Mouse (Mus musculus): ENCODE measurements around the gene Ruvbl2. TPM values are rescaled to one million over a fixed set of nuclear protein-coding genes. Genes with fewer than 3 reads are reported as not detected.
A peak's percentile ranks its signal among the peaks of the same experiment; 100 is the strongest.

The Ruvbl2 gene
- total RNA-seq, 1 experiment, result 228 TPM

DNA sequence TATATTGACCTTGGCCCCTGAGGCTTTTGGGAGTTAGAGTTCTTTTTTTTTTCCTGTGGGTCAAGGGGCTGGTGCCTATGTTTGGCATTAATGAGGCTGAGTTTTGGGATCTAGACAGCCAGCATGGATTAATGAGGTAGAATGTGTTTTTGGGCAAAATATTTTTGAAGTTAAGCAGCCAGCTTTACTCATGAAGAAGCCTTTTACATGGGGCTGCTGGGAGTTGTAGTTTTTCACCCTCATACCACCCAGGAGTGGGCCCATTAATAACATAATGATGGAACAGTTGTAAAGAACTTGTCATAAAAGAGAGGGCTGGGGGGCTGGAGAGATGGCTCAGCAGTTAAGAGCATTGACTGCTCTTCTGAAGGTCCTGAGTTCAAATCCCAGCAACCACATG lies 8.7 kb upstream of the Ruvbl2 start:
- TF ChIP-seq HCFC1 (IDR thresholded peaks at IDR 0.05; ENCODE audit: borderline replicate concordance, insufficient read depth, low read length) (peak; percentile 78), MAFK (IDR thresholded peaks at IDR 0.05; ENCODE audit: insufficient read depth, low read depth, low read length) (no peak), CHD2 (IDR thresholded peaks at IDR 0.05; ENCODE audit: low read depth, low read length) (no peak), ZC3H11A (IDR thresholded peaks at IDR 0.05; ENCODE audit: borderline replicate concordance, low read depth, low read length) (no peak), ZNF384 (IDR thresholded peaks at IDR 0.05; ENCODE audit: low read depth, low read length) (no peak)
- no peak for DNase-seq (ENCODE audit: low read depth, low spot score)
- in situ Hi-C loops (cut with MboI; ENCODE audit: low sequenced_read_pairs in 2 of 2, unreplicated experiment in 2 of 2), result no loop called here
- H3K9me3 ChIP-seq (ENCODE audit: control insufficient read depth, insufficient read depth, low read depth, low read length), result no peaks in the 10 kb centered on the region
- peaks cover 6% of the 10 kb centered on the region; the same call in 1 of the 2 replicates for H3K36me3 ChIP-seq (ENCODE audit: control insufficient read depth, insufficient read depth, low read length, poor library complexity, severe bottlenecking)
- no peak overlapping the region for H3K4me3 ChIP-seq (ENCODE audit: insufficient read depth in 1 of 2, low read depth in 1 of 2, low read length in 2 of 2, poor library complexity in 1 of 2, severe bottlenecking in 1 of 2)
- H3K27ac ChIP-seq (ENCODE audit: insufficient read depth, low read depth, low read length, poor library complexity, severe bottlenecking), result no peak overlapping the region
- no peak overlapping the region for H3K9ac ChIP-seq (ENCODE audit: insufficient read depth, low read depth, low read length, poor library complexity, severe bottlenecking)
- H3K4me1 ChIP-seq (ENCODE audit: control insufficient read depth in 2 of 2, insufficient read depth in 2 of 2, low read length in 2 of 2, poor library complexity in 1 of 2), result peaks cover 1 to 18% of the 10 kb centered on the region in 2 experiments; a peak in 2 of 4 replicates

DNA sequence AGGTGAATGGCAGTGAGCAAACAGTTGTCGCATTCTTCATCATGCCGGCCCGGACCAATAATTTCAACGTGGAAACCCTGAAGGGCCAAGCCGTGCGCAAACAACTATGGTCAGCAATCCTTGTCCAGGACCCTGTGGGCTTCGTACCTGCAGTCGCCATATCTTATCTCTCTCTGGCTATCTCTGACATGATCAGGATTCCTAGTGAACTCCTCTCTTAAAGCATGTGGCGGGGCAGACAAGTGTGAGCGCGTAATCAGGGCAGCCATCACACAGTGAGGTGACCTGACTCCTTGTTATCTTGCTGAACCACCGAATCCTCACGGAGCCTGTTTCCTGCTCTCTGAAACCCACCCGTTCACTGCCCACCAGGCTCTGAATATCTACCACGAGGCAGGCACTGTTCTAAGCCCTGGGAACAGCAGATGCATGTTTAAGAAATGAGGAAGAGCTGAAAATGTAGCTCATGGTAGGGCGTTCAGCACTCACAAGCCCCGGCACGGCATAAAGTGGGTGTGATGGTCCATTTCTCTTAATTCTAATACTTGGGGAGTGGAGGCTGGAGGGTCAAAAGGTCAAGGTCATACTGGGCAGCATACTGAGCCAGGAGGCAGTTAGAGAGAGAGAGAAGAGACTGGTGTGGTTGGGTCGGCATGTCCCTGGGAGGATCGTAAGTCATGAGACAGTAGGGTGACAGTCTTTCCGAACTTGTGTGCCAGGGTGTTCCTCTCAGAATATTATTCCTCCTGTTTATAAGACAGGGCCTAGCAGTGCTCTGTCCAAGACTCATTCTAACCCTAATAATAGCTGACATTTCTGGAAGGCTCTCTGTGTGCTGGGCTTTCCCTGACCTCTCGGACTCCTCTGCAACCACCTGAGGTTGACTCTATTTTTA lies 5.9 kb upstream of the Ruvbl2 start:
- H3K4me1 ChIP-seq (ENCODE audit: control insufficient read depth in 2 of 2, insufficient read depth in 2 of 2, low read length in 2 of 2, poor library complexity in 1 of 2), result peaks cover 5 to 15% of the 10 kb centered on the region in 2 experiments; a peak in 3 of 4 replicates
- in situ Hi-C loops (cut with MboI; ENCODE audit: low sequenced_read_pairs in 2 of 2, unreplicated experiment in 2 of 2), result no loop called here
- DNase-seq (ENCODE audit: low read depth, low spot score), result no peak

DNA sequence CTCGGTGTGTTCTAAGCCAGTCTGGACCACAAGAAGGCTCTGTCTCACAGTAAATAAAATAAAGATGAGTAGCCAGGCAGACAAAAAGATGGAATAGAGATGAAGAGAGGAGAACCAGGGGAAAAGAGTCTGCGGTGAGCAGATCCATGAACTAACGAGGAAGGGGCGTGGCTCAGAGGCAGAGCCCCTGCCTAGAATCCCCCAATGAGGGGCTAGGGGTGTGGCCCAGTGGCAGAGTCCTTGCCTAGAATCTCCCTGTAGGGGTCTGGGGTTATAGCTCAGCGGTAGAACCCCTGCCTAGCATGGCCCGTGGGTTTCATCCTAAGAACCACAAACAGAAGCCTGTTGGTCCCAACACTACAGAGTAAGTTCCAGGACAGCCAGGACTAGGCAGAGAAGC lies 850 bp downstream of the Ruvbl2 start:
- no peak overlapping the region for H3K4me3 ChIP-seq (ENCODE audit: insufficient read depth in 1 of 2, low read depth in 1 of 2, low read length in 2 of 2, poor library complexity in 1 of 2, severe bottlenecking in 1 of 2)
- H3K27ac ChIP-seq (ENCODE audit: insufficient read depth, low read depth, low read length, poor library complexity, severe bottlenecking), result no peak overlapping the region
- H3K36me3 ChIP-seq (ENCODE audit: control insufficient read depth, insufficient read depth, low read length, poor library complexity, severe bottlenecking), result peaks cover 7% of the 10 kb centered on the region; the same call in 1 of the 2 replicates
- in situ Hi-C loops (cut with MboI; ENCODE audit: low sequenced_read_pairs in 2 of 2, unreplicated experiment in 2 of 2), result no loop called here
- DNase-seq (ENCODE audit: low read depth, low spot score), result no peak
- TF ChIP-seq HCFC1 (IDR thresholded peaks at IDR 0.05; ENCODE audit: borderline replicate concordance, insufficient read depth, low read length) (no peak), MAFK (IDR thresholded peaks at IDR 0.05; ENCODE audit: insufficient read depth, low read depth, low read length) (no peak), ZNF384 (IDR thresholded peaks at IDR 0.05; ENCODE audit: low read depth, low read length) (no peak), CHD2 (IDR thresholded peaks at IDR 0.05; ENCODE audit: low read depth, low read length) (no peak), ZC3H11A (IDR thresholded peaks at IDR 0.05; ENCODE audit: borderline replicate concordance, low read depth, low read length) (no peak)
- no peaks in the 10 kb centered on the region for H3K9me3 ChIP-seq (ENCODE audit: control insufficient read depth, insufficient read depth, low read depth, low read length)
- H3K4me1 ChIP-seq (ENCODE audit: control insufficient read depth in 2 of 2, insufficient read depth in 2 of 2, low read length in 2 of 2, poor library complexity in 1 of 2), result peaks cover 7 to 13% of the 10 kb centered on the region in 2 experiments
- H3K9ac ChIP-seq (ENCODE audit: insufficient read depth, low read depth, low read length, poor library complexity, severe bottlenecking), result no peak overlapping the region

More for the DNA sequence above, 5.9 kb upstream of the Ruvbl2 start:
- Histone ChIP-seq H3K9me3 (ENCODE audit: control insufficient read depth, insufficient read depth, low read depth, low read length) (no peaks in the 10 kb centered on the region), H3K9ac (ENCODE audit: insufficient read depth, low read depth, low read length, poor library complexity, severe bottlenecking) (peak overlapping the region; percentile 4; the same call in 1 of the 2 replicates), H3K36me3 (ENCODE audit: control insufficient read depth, insufficient read depth, low read length, poor library complexity, severe bottlenecking) (peaks cover 6% of the 10 kb centered on the region; the same call in 1 of the 2 replicates), H3K4me3 (ENCODE audit: insufficient read depth in 1 of 2, low read depth in 1 of 2, low read length in 2 of 2, poor library complexity in 1 of 2, severe bottlenecking in 1 of 2) (no peak overlapping the region), H3K27ac (ENCODE audit: insufficient read depth, low read depth, low read length, poor library complexity, severe bottlenecking) (no peak overlapping the region)
- TF ChIP-seq HCFC1 (IDR thresholded peaks at IDR 0.05; ENCODE audit: borderline replicate concordance, insufficient read depth, low read length), result no peak
- TF ChIP-seq ZC3H11A (IDR thresholded peaks at IDR 0.05; ENCODE audit: borderline replicate concordance, low read depth, low read length), result no peak
- no peak for TF ChIP-seq CHD2 (IDR thresholded peaks at IDR 0.05; ENCODE audit: low read depth, low read length)
- TF ChIP-seq MAFK (IDR thresholded peaks at IDR 0.05; ENCODE audit: insufficient read depth, low read depth, low read length), result no peak
- no peak for TF ChIP-seq ZNF384 (IDR thresholded peaks at IDR 0.05; ENCODE audit: low read depth, low read length)

DNA sequence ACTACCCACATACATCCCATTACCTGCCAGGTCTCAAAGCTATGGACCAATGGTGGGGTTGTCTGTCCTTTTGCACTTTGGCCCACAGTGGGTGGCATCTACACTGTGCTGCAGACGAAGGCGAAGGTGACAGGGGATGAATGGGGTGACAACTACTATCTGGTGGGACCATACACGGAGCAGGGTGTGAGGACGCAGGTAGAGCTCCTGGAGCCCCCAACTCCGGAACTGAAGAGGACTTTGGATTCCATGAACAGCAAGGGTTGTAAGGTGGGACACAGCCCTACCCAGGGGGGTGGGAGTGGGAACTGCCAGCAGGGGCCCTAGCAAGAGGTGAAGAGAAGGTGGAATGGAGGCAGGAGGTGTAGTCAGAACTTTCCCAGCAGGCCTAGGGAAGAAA lies 1.5 kb downstream of the Ruvbl2 start:
- in situ Hi-C loops (cut with MboI; ENCODE audit: low sequenced_read_pairs in 2 of 2, unreplicated experiment in 2 of 2), result no loop called here
- Histone ChIP-seq H3K27ac (ENCODE audit: insufficient read depth, low read depth, low read length, poor library complexity, severe bottlenecking) (no peak overlapping the region), H3K9me3 (ENCODE audit: control insufficient read depth, insufficient read depth, low read depth, low read length) (no peaks in the 10 kb centered on the region), H3K4me1 (ENCODE audit: control insufficient read depth in 2 of 2, insufficient read depth in 2 of 2, low read length in 2 of 2, poor library complexity in 1 of 2) (peaks cover 7 to 13% of the 10 kb centered on the region in 2 experiments), H3K36me3 (ENCODE audit: control insufficient read depth, insufficient read depth, low read length, poor library complexity, severe bottlenecking) (peaks cover 12% of the 10 kb centered on the region), H3K4me3 (ENCODE audit: insufficient read depth in 1 of 2, low read depth in 1 of 2, low read length in 2 of 2, poor library complexity in 1 of 2, severe bottlenecking in 1 of 2) (no peak overlapping the region), H3K9ac (ENCODE audit: insufficient read depth, low read depth, low read length, poor library complexity, severe bottlenecking) (no peak overlapping the region)
- TF ChIP-seq ZNF384 (IDR thresholded peaks at IDR 0.05; ENCODE audit: low read depth, low read length), result no peak
- TF ChIP-seq CHD2 (IDR thresholded peaks at IDR 0.05; ENCODE audit: low read depth, low read length), result no peak
- no peak for TF ChIP-seq HCFC1 (IDR thresholded peaks at IDR 0.05; ENCODE audit: borderline replicate concordance, insufficient read depth, low read length)
- TF ChIP-seq ZC3H11A (IDR thresholded peaks at IDR 0.05; ENCODE audit: borderline replicate concordance, low read depth, low read length), result no peak
- TF ChIP-seq MAFK (IDR thresholded peaks at IDR 0.05; ENCODE audit: insufficient read depth, low read depth, low read length), result no peak
- no peak for DNase-seq (ENCODE audit: low read depth, low spot score)
